Comparison of ENCODE assay signal across 14 mouse cellular contexts in genomic region chr1:136886678-136887077, GRCm38 (mm10).
"Had no signal": no experiment of that assay in that cellular context is flagged by ENCODE, and none has a peak within 500 bp of the region (broad histone marks: within the 10 kb centered on the region; RNA-seq: fewer than 3 reads in every experiment).

No protein-coding gene starts in this region.

- H3K27ac ChIP-seq: hindbrain, postnatal 0 days; left cerebral cortex, adult 2 months; limb, embryonic 10.5 days; liver, embryonic 15.5 days; macrophage; midbrain, embryonic 15.5 days; neural tube, embryonic 12.5 days had no signal

- ATAC-seq: hindbrain, postnatal 0 days; midbrain, embryonic 15.5 days had no signal

- DNase-seq: kidney, adult 11 months; kidney, postnatal 10 days; right cerebral cortex, postnatal 4 days; spleen, adult 18-20 months; thymus, postnatal 4 days had no signal

- H3K36me3 ChIP-seq: limb, embryonic 10.5 days; midbrain, embryonic 15.5 days; neural tube, embryonic 12.5 days had no signal

- H3K27me3 ChIP-seq: liver, embryonic 15.5 days; megakaryocyte, embryonic 14.5 days; midbrain, embryonic 15.5 days; neural tube, embryonic 12.5 days had no signal

- H3K9me3 ChIP-seq: limb, embryonic 10.5 days; liver, embryonic 15.5 days; midbrain, embryonic 15.5 days; neural tube, embryonic 12.5 days had no signal

- H3K9ac ChIP-seq: liver, embryonic 15.5 days; midbrain, embryonic 15.5 days; neural tube, embryonic 12.5 days had no signal

- H3K4me1 ChIP-seq: liver, embryonic 15.5 days; megakaryocyte, embryonic 14.5 days; neural tube, embryonic 12.5 days had no signal

- H3K4me3 ChIP-seq: left cerebral cortex, adult 2 months; limb, embryonic 10.5 days; liver, embryonic 15.5 days; megakaryocyte, embryonic 14.5 days; midbrain, embryonic 15.5 days; neural tube, embryonic 12.5 days had no signal

- H3K4me2 ChIP-seq: liver, embryonic 15.5 days; midbrain, embryonic 11.5 days; midbrain, embryonic 15.5 days; neural tube, embryonic 12.5 days had no signal
